Mouse (Mus musculus): Measurements from ENCODE around the gene Atp6v1fnb. TPM values are rescaled to one million over a fixed set of nuclear protein-coding genes. Genes with fewer than 3 reads are reported as not detected.

The Atp6v1fnb gene
- total RNA-seq, 2 experiments from 2014 or later, result not detected

- intact Hi-C loops (cut with DNase I), result no loop called here
- peak; percentile 80 for DNase-seq
- peak overlapping the region; percentile 16; the same call in 1 of the 2 replicates for H3K27ac ChIP-seq
- no peak for TF ChIP-seq CTCF (IDR thresholded peaks at IDR 0.05)
- H3K4me3 ChIP-seq, result peak overlapping the region; percentile 62
Observed at GRCm38 (mm10) chr6:29473941-29474691, 2.9 kb downstream of the Atp6v1fnb start.

GRCm38 (mm10) chr6:29474736-29475135, 3.5 kb downstream of the Atp6v1fnb start:
- H3K27ac ChIP-seq, result no peak overlapping the region
- no peak for DNase-seq
- no peak for TF ChIP-seq CTCF (IDR thresholded peaks at IDR 0.05)
- H3K4me3 ChIP-seq, result no peak overlapping the region
- intact Hi-C loops (cut with DNase I), result no loop called here

GRCm38 (mm10) chr6:29482691-29483090, 11.5 kb downstream of the Atp6v1fnb start:
- intact Hi-C loops (cut with DNase I), result no loop called here

GRCm38 (mm10) chr6:29484716-29485559, 13.7 kb downstream of the Atp6v1fnb start:
- Histone ChIP-seq H3K4me3 (peak overlapping the region; percentile 68), H3K27ac (no peak overlapping the region)
- TF ChIP-seq CTCF (IDR thresholded peaks at IDR 0.05), result peak; percentile 82
- DNase-seq, result peak; percentile 75
- intact Hi-C loops (cut with DNase I), result loop anchor here (5.0 kb wide), 2 partner anchors 88 to 123 kb away; partner anchors contain the start of gene Ccdc136

More at GRCm38 (mm10) chr6:29482691-29483090, 11.5 kb downstream of the Atp6v1fnb start:
- no peak for DNase-seq
- H3K27ac ChIP-seq, result no peak overlapping the region
- no peak overlapping the region for H3K4me3 ChIP-seq
- TF ChIP-seq CTCF (IDR thresholded peaks at IDR 0.05), result no peak

GRCm38 (mm10) chr6:29485951-29486350, 14.7 kb downstream of the Atp6v1fnb start:
- no peak for TF ChIP-seq CTCF (IDR thresholded peaks at IDR 0.05)
- no peak overlapping the region for H3K27ac ChIP-seq
- intact Hi-C loops (cut with DNase I), result loop anchor here (5.0 kb wide), 2 partner anchors 89 to 124 kb away; partner anchors contain the start of gene Ccdc136
- H3K4me3 ChIP-seq, result no peak overlapping the region
- no peak for DNase-seq

- TF ChIP-seq CTCF (IDR thresholded peaks at IDR 0.05), result no peak
- Histone ChIP-seq H3K27ac (peak overlapping the region; percentile 58), H3K4me3 (no peak overlapping the region)
- intact Hi-C loops (cut with DNase I), result no loop called here
- DNase-seq, result peak; percentile 59
Observed at GRCm38 (mm10) chr6:29494101-29494500, 22.9 kb downstream of the Atp6v1fnb start.

GRCm38 (mm10) chr6:29496270-29496669, 25.0 kb downstream of the Atp6v1fnb start:
- no peak overlapping the region for H3K27ac ChIP-seq
- DNase-seq, result no peak
- H3K4me3 ChIP-seq, result no peak overlapping the region
- TF ChIP-seq CTCF (IDR thresholded peaks at IDR 0.05), result no peak
- intact Hi-C loops (cut with DNase I), result no loop called here

- TF ChIP-seq CTCF (IDR thresholded peaks at IDR 0.05), result no peak
- Histone ChIP-seq H3K27ac (no peak overlapping the region), H3K4me3 (no peak overlapping the region)
- intact Hi-C loops (cut with DNase I), result no loop called here
- DNase-seq, result no peak
Observed at GRCm38 (mm10) chr6:29497791-29498190, 26.6 kb downstream of the Atp6v1fnb start.

- DNase-seq, result no peak
- intact Hi-C loops (cut with DNase I), result no loop called here
- no peak for TF ChIP-seq CTCF (IDR thresholded peaks at IDR 0.05)
- Histone ChIP-seq H3K27ac (no peak overlapping the region), H3K4me3 (no peak overlapping the region)
Observed at GRCm38 (mm10) chr6:29500177-29500576, 28.9 kb downstream of the Atp6v1fnb start.

- H3K27ac ChIP-seq, result no peak overlapping the region
- H3K4me3 ChIP-seq, result no peak overlapping the region
- DNase-seq, result no peak
- TF ChIP-seq CTCF (IDR thresholded peaks at IDR 0.05), result no peak
- intact Hi-C loops (cut with DNase I), result no loop called here
Observed at GRCm38 (mm10) chr6:29500810-29501209, 29.6 kb downstream of the Atp6v1fnb start.

GRCm38 (mm10) chr6:29501599-29501998, 30.4 kb downstream of the Atp6v1fnb start:
- Histone ChIP-seq H3K4me3 (no peak overlapping the region), H3K27ac (no peak overlapping the region)
- no peak for DNase-seq
- intact Hi-C loops (cut with DNase I), result no loop called here
- TF ChIP-seq CTCF (IDR thresholded peaks at IDR 0.05), result peak; percentile 44; the same call in 1 of the 2 replicates

- DNase-seq, result no peak
- no peak for TF ChIP-seq CTCF (IDR thresholded peaks at IDR 0.05)
Observed at GRCm38 (mm10) chr6:29505493-29505892, 34.3 kb downstream of the Atp6v1fnb start.

GRCm38 (mm10) chr6:29506834-29507233, 35.6 kb downstream of the Atp6v1fnb start:
- intact Hi-C loops (cut with DNase I), result no loop called here
- Histone ChIP-seq H3K4me3 (peak overlapping the region; percentile 72), H3K27ac (no peak overlapping the region)
- no peak for DNase-seq
- no peak for TF ChIP-seq CTCF (IDR thresholded peaks at IDR 0.05)

More at GRCm38 (mm10) chr6:29505493-29505892, 34.3 kb downstream of the Atp6v1fnb start:
- H3K4me3 ChIP-seq, result no peak overlapping the region
- no peak overlapping the region for H3K27ac ChIP-seq
- intact Hi-C loops (cut with DNase I), result no loop called here

Measured in gastrocnemius, adult 2 months (tissue).